Mouse (Mus musculus): ENCODE data around the gene Eif2ak2. TPM values are rescaled to one million over a fixed set of nuclear protein-coding genes. Genes with fewer than 3 reads are reported as not detected.

Gene Eif2ak2
- total and polyA plus RNA-seq, 2 experiments from 2014 or later = 3.3 to 4.0 TPM

GRCm38 (mm10) chr17:78873886-78874285, 8.5 kb downstream of the Eif2ak2 start:
- no peak overlapping the region for H3K9ac ChIP-seq (replicated peaks; ENCODE audit: low read length, poor library complexity, severe bottlenecking)
- H3K27ac ChIP-seq (ENCODE audit: low read depth, low read length) = no peak overlapping the region
- no peak overlapping the region for H3K4me2 ChIP-seq (ENCODE audit: low read depth, low read length, poor library complexity, severe bottlenecking)
- H3K9me3 ChIP-seq (ENCODE audit: low read length) = no peaks in the 10 kb centered on the region
- no peak overlapping the region for H3K4me3 ChIP-seq (ENCODE audit: low read depth, low read length)
- no peaks in the 10 kb centered on the region for H3K36me3 ChIP-seq (ENCODE audit: insufficient read depth, low read length)
- ATAC-seq (ENCODE audit: low FRiP score) (no peak), DNase-seq (ENCODE audit: low spot score) (no peak)
- no peaks in the 10 kb centered on the region for H3K4me1 ChIP-seq (ENCODE audit: insufficient read depth, low read length)
- TF ChIP-seq CTCF (IDR thresholded peaks at IDR 0.05) = no peak
- WGBS = 88% methylated on average over 6 of the region's 6 CpGs
- no peaks in the 10 kb centered on the region for H3K27me3 ChIP-seq (ENCODE audit: insufficient read depth, low read length)

GRCm38 (mm10) chr17:78856243-78856642, 26.1 kb downstream of the Eif2ak2 start:
- no peak overlapping the region for H3K27ac ChIP-seq (ENCODE audit: low read depth, low read length)
- WGBS = 90% methylated on average over 10 of the region's 10 CpGs
- no peaks in the 10 kb centered on the region for H3K4me1 ChIP-seq (ENCODE audit: insufficient read depth, low read length)
- no peaks in the 10 kb centered on the region for H3K9me3 ChIP-seq (ENCODE audit: low read length)
- TF ChIP-seq CTCF (IDR thresholded peaks at IDR 0.05) = no peak
- no peaks in the 10 kb centered on the region for H3K36me3 ChIP-seq (ENCODE audit: insufficient read depth, low read length)
- H3K4me2 ChIP-seq (ENCODE audit: low read depth, low read length, poor library complexity, severe bottlenecking) = no peak overlapping the region
- DNase-seq (ENCODE audit: low spot score) (no peak), ATAC-seq (ENCODE audit: low FRiP score) (no peak)
- no peaks in the 10 kb centered on the region for H3K27me3 ChIP-seq (ENCODE audit: insufficient read depth, low read length)
- no peak overlapping the region for H3K4me3 ChIP-seq (ENCODE audit: low read depth, low read length)
- no peak overlapping the region for H3K9ac ChIP-seq (replicated peaks; ENCODE audit: low read length, poor library complexity, severe bottlenecking)

GRCm38 (mm10) chr17:78842271-78842928, 40.0 kb downstream of the Eif2ak2 start:
- H3K4me1 ChIP-seq (ENCODE audit: insufficient read depth, low read length) = no peaks in the 10 kb centered on the region

GRCm38 (mm10) chr17:78836056-78836455, 46.3 kb downstream of the Eif2ak2 start:
- Histone ChIP-seq H3K36me3 (ENCODE audit: insufficient read depth, low read length) (peaks cover 24% of the 10 kb centered on the region), H3K9ac (replicated peaks; ENCODE audit: low read length, poor library complexity, severe bottlenecking) (peak overlapping the region; percentile 65), H3K27ac (ENCODE audit: low read depth, low read length) (peak overlapping the region; percentile 73), H3K9me3 (ENCODE audit: low read length) (no peaks in the 10 kb centered on the region), H3K4me2 (ENCODE audit: low read depth, low read length, poor library complexity, severe bottlenecking) (peak overlapping the region; percentile 89), H3K4me1 (ENCODE audit: insufficient read depth, low read length) (no peaks in the 10 kb centered on the region), H3K27me3 (ENCODE audit: insufficient read depth, low read length) (no peaks in the 10 kb centered on the region), H3K4me3 (ENCODE audit: low read depth, low read length) (peak overlapping the region; percentile 85)
- DNase-seq (ENCODE audit: low spot score) = peak; percentile 41
- TF ChIP-seq CTCF (IDR thresholded peaks at IDR 0.05) = peak; percentile 54
- no peak for ATAC-seq (ENCODE audit: low FRiP score)
- WGBS = 20% methylated on average over 2 of the region's 2 CpGs

More at GRCm38 (mm10) chr17:78842271-78842928, 40.0 kb downstream of the Eif2ak2 start:
- DNase-seq (ENCODE audit: low spot score) = no peak
- 95% methylated on average over 7 of the region's 7 CpGs for WGBS
- H3K27me3 ChIP-seq (ENCODE audit: insufficient read depth, low read length) = no peaks in the 10 kb centered on the region
- H3K9me3 ChIP-seq (ENCODE audit: low read length) = no peaks in the 10 kb centered on the region
- no peak overlapping the region for H3K9ac ChIP-seq (replicated peaks; ENCODE audit: low read length, poor library complexity, severe bottlenecking)
- no peak for ATAC-seq (ENCODE audit: low FRiP score)
- peaks cover 67% of the 10 kb centered on the region for H3K36me3 ChIP-seq (ENCODE audit: insufficient read depth, low read length)
- H3K27ac ChIP-seq (ENCODE audit: low read depth, low read length) = no peak overlapping the region
- no peak for TF ChIP-seq CTCF (IDR thresholded peaks at IDR 0.05)
- no peak overlapping the region for H3K4me2 ChIP-seq (ENCODE audit: low read depth, low read length, poor library complexity, severe bottlenecking)
- no peak overlapping the region for H3K4me3 ChIP-seq (ENCODE audit: low read depth, low read length)

- Histone ChIP-seq H3K36me3 (ENCODE audit: insufficient read depth, low read length) (peaks cover 22% of the 10 kb centered on the region), H3K4me3 (ENCODE audit: low read depth, low read length) (peak within 1 kb of the TSS; percentile 85), H3K9ac (replicated peaks; ENCODE audit: low read length, poor library complexity, severe bottlenecking) (peak within 1 kb of the TSS; percentile 85), H3K4me1 (ENCODE audit: insufficient read depth, low read length) (no peaks in the 10 kb centered on the region), H3K27ac (ENCODE audit: low read depth, low read length) (peak within 1 kb of the TSS; percentile 78), H3K4me2 (ENCODE audit: low read depth, low read length, poor library complexity, severe bottlenecking) (peak within 1 kb of the TSS; percentile 89), H3K9me3 (ENCODE audit: low read length) (no peaks in the 10 kb centered on the region), H3K27me3 (ENCODE audit: insufficient read depth, low read length) (no peaks in the 10 kb centered on the region)
- DNase-seq (ENCODE audit: low spot score) = peak; percentile 99
- peak; percentile 98 for ATAC-seq (ENCODE audit: low FRiP score)
- whole genome bisulfite sequencing = under 1% methylated on average over 81 of the region's 81 CpGs
- TF ChIP-seq CTCF (IDR thresholded peaks at IDR 0.05) = no peak
Measured at GRCm38 (mm10) chr17:78834856-78835835, 47.2 kb downstream of the Eif2ak2 start, which contains the start of the genes Heatr5b and Gpatch11. TSS of gene Heatr5b (minus strand) at chr17:78835364. TSS of gene Gpatch11 (plus strand) at chr17:78835567.

Data from midbrain, postnatal 0 days (tissue).